Mouse (Mus musculus): ENCODE results near the gene Dis3l.

DNA sequence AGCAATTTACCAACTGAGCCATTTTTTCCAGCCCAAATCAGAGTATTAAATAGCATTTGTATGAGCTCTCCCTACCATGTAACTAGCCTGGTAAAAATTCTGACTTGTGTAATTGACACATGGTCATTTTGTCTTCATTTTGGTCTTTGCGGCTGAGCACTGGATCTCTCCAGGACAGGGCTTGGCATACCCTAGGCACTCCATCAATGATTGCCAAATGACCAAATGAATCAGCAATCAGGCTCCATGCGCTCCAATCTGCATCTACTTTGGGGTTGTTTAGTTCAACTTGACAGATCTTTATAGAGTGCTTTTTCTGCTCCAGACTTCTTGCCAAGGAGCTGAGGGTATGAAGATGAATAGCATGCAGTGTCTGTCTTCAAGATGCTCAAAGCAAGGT lies 35.3 kb upstream of the Dis3l start:
- no peak for TF ChIP-seq CTCF (IDR thresholded peaks at IDR 0.05; ENCODE audit: low read depth, low read length)
- TF ChIP-seq GATA1 (IDR thresholded peaks at IDR 0.05; ENCODE audit: borderline replicate concordance, low read length) = no peak
- TF ChIP-seq POLR2AphosphoS5 (IDR thresholded peaks at IDR 0.05; ENCODE audit: insufficient replicate concordance, low read depth, low read length) = no peak
